Mouse (Mus musculus) hindbrain, embryonic 14.5 days (tissue): ENCODE measurements around the gene Dcaf1. TPM values are rescaled to one million over a fixed set of nuclear protein-coding genes. Genes with fewer than 3 reads are reported as not detected.
A peak's percentile ranks its signal among the peaks of the same experiment; 100 is the strongest.

Experiments used
- ATAC-seq: fragments of 200-750 bp; cut with Nextera tagmentation; 2 replicates; pipeline ENCODE4 v1.8.0; 2017; ENCODE audit warnings: moderate number of reproducible peaks, mild to moderate bottlenecking, moderate TSS enrichment, moderate library complexity; ENCODE audit not compliant: low FRiP score
- DNase-seq: peaks from one replicate; pipeline ENCODE4 v3.0.0-alpha.2; 2015; ENCODE audit warnings: low spot score
- H3K27ac ChIP-seq: fragments of 300-500 bp; sonication (generic); 2 replicates; pipeline ENCODE4 v1.5.1; 2014; ENCODE audit warnings: mild to moderate bottlenecking, moderate library complexity
- H3K27me3 ChIP-seq: fragments of 300-500 bp; sonication (generic); 2 replicates; pipeline ENCODE4 v1.6.1; 2014; ENCODE audit warnings: mild to moderate bottlenecking, low read length, mixed read lengths; ENCODE audit not compliant: control insufficient read depth, insufficient read depth
- H3K36me3 ChIP-seq: fragments of 300-500 bp; sonication (generic); replicated peaks from 2 replicates; pipeline ENCODE4 v1.6.1; 2014; ENCODE audit not compliant: control insufficient read depth, insufficient read depth
- H3K4me1 ChIP-seq: fragments of 300-500 bp; sonication (generic); replicated peaks from 2 replicates; pipeline ENCODE4 v1.6.1; 2014; ENCODE audit warnings: antibody characterized with exemption, low read length, mixed read lengths; ENCODE audit not compliant: control insufficient read depth, insufficient read depth
- H3K4me2 ChIP-seq: fragments of 300-500 bp; sonication (generic); replicated peaks from 2 replicates; pipeline ENCODE4 v1.6.1; 2014; ENCODE audit warnings: mild to moderate bottlenecking, moderate library complexity
- H3K4me3 ChIP-seq: fragments of 300-500 bp; sonication (generic); replicated peaks from 2 replicates; pipeline ENCODE4 v1.5.1; 2014; ENCODE audit warnings: mild to moderate bottlenecking, low read length
- H3K9ac ChIP-seq: fragments of 300-500 bp; sonication (generic); 2 replicates; pipeline ENCODE4 v1.6.1; 2014
- H3K9me3 ChIP-seq: fragments of 300-500 bp; sonication (generic); 2 replicates; pipeline ENCODE4 v1.6.1; 2016; ENCODE audit warnings: low read length; ENCODE audit not compliant: control insufficient read depth
- WGBS: fragments of 180-500 bp; shearing (Covaris S2); extraction: QIAGEN DNeasy Blood & Tissue Kit; methylation state at CpG from one replicate; pipeline ENCODE4 v1.1.7; 2014; 5-methylcytosine and 5-hydroxymethylcytosine counted together
- polyA plus RNA-seq: library from polyadenylated mRNA; unstranded; fragments of >200 nt; fragmentation: Nextera tagmentation; extraction: Ambion mirVana; gene quantifications from 2 replicates; pipeline ENCODE4 v1.2.1, GENCODE M21; 2014

The Dcaf1 gene
- polyA plus RNA-seq, 1 experiment from 2014 or later, result 18.8 TPM

GRCm38 (mm10) chr9:106884996-106885900 is 63.6 kb downstream of the Dcaf1 start:
- Histone ChIP-seq H3K4me3 (peak overlapping the region; percentile 94), H3K27ac (peak overlapping the region; percentile 96), H3K9ac (peak overlapping the region; percentile 98), H3K4me2 (peak overlapping the region; percentile 99), H3K4me1 (peaks cover 46% of the 10 kb centered on the region), H3K36me3 (peaks cover 77% of the 10 kb centered on the region), H3K9me3 (no peaks in the 10 kb centered on the region), H3K27me3 (no peaks in the 10 kb centered on the region)
- ATAC-seq, result no peak
- 20% methylated on average over 44 of the region's 44 CpGs for WGBS
- DNase-seq, result no peak

DNA sequence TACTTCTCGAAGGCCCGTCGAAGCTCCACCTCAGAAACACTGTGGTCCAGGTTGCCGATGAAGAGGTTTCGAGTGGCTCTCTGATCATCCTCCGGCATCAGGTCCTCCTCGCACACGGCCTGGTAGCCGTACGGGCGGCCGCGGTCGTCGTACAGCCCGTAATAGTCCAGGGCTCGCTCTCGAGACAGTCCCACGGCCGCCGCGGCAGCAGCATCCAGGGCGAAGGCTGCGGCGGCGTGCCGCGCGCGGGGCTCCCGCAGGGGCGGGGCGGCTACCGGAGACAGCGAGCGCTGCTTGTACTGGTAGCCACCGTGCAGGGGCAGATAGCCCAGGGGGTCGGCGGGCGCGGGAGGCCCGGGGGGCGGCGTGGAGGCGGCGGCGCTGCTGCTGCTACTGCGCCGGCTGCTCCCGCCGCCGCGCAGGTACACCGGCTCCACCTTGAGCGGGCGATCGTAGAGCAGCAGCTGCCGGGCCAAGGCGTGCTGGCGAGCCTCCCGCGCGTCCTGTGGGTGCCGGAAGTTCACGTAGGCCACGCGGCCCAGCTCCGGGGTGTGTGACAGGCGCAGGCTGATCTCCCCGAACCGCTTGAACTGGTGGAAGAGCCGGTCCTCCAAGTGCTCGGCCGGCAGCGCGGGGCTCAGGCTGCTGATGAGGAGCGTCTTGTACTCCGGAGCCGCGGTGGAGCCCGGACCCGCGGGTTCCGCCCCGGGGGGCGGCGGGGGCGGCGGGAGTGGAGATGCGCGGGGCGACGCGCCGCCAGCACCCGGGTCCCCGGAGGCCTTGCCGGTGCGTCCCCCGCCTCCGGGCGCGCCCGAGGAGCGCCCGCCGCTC is 64.4 kb downstream of the Dcaf1 start:
- under 1% methylated on average over 85 of the region's 107 CpGs for WGBS
- Histone ChIP-seq H3K9me3 (no peaks in the 10 kb centered on the region), H3K27ac (peak overlapping the region; percentile 96), H3K36me3 (peaks cover 71% of the 10 kb centered on the region), H3K4me3 (peak overlapping the region; percentile 94), H3K4me1 (peaks cover 54% of the 10 kb centered on the region), H3K9ac (peak overlapping the region; percentile 98), H3K27me3 (no peaks in the 10 kb centered on the region), H3K4me2 (peak overlapping the region; percentile 99)
- no peak for DNase-seq
- ATAC-seq, result 0 out of 2 replicates have a peak, but pooled peaks have one; percentile 3

GRCm38 (mm10) chr9:106886828-106887702 is 65.4 kb downstream of the Dcaf1 start, which contains the start of gene Rbm15b:
Rbm15b (minus strand) TSS chr9:106887428.
- peak within 1 kb of the TSS; percentile 98 for H3K9ac ChIP-seq
- H3K4me2 ChIP-seq, result peak within 1 kb of the TSS; percentile 99
- H3K27ac ChIP-seq, result peak within 1 kb of the TSS; percentile 96
- H3K4me3 ChIP-seq, result peak within 1 kb of the TSS; percentile 94
- peaks cover 53% of the 10 kb centered on the region for H3K4me1 ChIP-seq
- H3K9me3 ChIP-seq, result no peaks in the 10 kb centered on the region
- no peaks in the 10 kb centered on the region for H3K27me3 ChIP-seq
- DNase-seq (peak; percentile 99), ATAC-seq (peak; percentile 81)
- peaks cover 61% of the 10 kb centered on the region for H3K36me3 ChIP-seq
- WGBS, result 3% methylated on average over 80 of the region's 101 CpGs

GRCm38 (mm10) chr9:106888346-106888745 is 66.7 kb downstream of the Dcaf1 start:
- H3K9ac ChIP-seq, result no peak overlapping the region

DNA sequence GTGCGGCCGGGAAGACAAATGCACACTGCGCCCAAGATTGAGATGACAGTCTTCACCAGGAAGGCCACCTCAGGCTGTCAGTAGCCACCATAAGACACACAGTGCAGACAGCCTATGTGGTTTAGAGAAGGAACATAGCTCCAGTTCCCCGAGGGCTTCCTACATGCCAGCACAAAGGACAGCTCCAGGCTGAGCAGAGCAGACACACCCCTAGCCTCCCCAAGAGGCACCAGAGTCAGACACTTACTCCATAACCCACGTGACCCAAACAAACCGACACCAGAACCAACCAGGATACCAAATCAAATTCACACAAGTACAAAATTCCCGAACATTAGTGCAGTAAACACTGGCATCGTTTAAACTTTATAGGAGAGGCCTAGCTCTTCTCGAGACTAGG is 67.6 kb downstream of the Dcaf1 start:
- peak overlapping the region; percentile 21; the same call in 1 of the 2 replicates for H3K9ac ChIP-seq
- H3K27me3 ChIP-seq, result no peaks in the 10 kb centered on the region
- no peak overlapping the region for H3K4me3 ChIP-seq
- no peak overlapping the region for H3K27ac ChIP-seq
- 88% methylated on average over 9 of the region's 9 CpGs for WGBS
- H3K4me2 ChIP-seq, result no peak overlapping the region
- peaks cover 39% of the 10 kb centered on the region for H3K36me3 ChIP-seq
- H3K4me1 ChIP-seq, result peaks cover 37% of the 10 kb centered on the region
- DNase-seq, result no peak
- no peaks in the 10 kb centered on the region for H3K9me3 ChIP-seq
- ATAC-seq, result no peak

More at GRCm38 (mm10) chr9:106888346-106888745, 66.7 kb downstream of the Dcaf1 start:
- Histone ChIP-seq H3K27ac (no peak overlapping the region), H3K9me3 (no peaks in the 10 kb centered on the region), H3K4me2 (no peak overlapping the region), H3K27me3 (no peaks in the 10 kb centered on the region), H3K4me3 (no peak overlapping the region), H3K4me1 (peaks cover 43% of the 10 kb centered on the region), H3K36me3 (peaks cover 49% of the 10 kb centered on the region)
- no peak for DNase-seq
- no peak for ATAC-seq
- 94% methylated on average over 3 of the region's 3 CpGs for WGBS

DNA sequence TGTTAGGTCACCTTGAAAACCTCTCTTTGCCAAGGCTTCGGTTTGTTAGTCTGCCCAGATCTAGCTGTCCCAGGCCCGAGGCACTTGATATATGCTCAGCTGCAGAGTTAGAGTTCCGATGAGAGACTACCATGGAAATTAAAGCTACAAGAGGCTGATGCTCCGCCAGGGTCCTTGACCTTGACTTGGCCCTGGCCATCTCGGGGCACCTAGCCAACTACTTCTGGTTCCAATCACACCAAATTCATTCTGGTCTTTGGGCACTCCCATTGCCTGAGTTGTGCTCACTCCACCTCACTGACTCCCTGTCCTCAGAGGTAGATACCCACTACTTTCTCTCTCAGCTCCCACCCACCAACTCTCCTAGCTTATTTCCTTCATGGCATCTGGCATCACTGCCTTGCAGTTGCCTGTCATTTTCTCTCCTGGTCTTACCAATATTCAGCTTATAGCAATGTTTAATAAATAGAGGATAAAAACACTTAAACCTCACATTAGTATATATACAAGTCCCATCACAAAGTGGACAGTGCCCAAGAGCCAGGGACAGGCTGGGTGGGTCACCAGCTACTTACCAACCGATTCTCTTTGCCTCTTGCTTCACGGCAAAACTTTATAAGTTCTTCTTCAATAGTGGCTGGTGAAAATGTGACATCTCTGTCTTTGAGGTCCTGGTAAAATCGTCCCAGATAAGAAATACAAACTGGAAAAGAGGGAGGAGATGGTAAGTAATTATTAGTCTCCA is 69.0 kb downstream of the Dcaf1 start:
- H3K4me1 ChIP-seq, result peaks cover 24% of the 10 kb centered on the region
- peak overlapping the region; percentile 86 for H3K4me3 ChIP-seq
- ATAC-seq (no peak), DNase-seq (no peak)
- peak overlapping the region; percentile 74 for H3K4me2 ChIP-seq
- H3K9ac ChIP-seq, result peak overlapping the region; percentile 94
- H3K9me3 ChIP-seq, result no peaks in the 10 kb centered on the region
- no peaks in the 10 kb centered on the region for H3K27me3 ChIP-seq
- peaks cover 39% of the 10 kb centered on the region for H3K36me3 ChIP-seq
- no peak overlapping the region for H3K27ac ChIP-seq
- 68% methylated on average over 8 of the region's 8 CpGs for WGBS

DNA sequence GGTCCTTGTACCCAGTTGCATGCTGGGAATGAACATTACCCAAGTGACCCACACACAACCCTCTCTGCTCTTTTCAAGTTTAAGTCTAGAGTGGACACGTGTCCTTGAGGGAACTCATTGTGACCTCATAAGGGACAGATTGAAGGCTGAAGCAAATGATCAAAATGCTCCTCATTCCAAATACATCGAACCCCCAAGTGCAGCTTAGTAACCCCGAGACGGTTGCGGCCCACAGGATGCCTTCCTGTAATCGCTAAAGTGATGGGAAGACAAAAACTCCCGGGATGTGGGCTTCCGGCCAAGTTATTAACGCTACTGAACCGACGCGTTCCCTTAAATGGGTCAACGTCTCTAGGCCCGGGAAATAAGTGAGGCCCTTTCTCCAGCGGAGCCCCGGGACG is 69.7 kb downstream of the Dcaf1 start:
- DNase-seq, result no peak

More for the DNA sequence above, 69.7 kb downstream of the Dcaf1 start:
- WGBS, result under 1% methylated on average over 17 of the region's 17 CpGs
- Histone ChIP-seq H3K4me3 (peak overlapping the region; percentile 86), H3K36me3 (peaks cover 46% of the 10 kb centered on the region), H3K4me2 (peak overlapping the region; percentile 74), H3K27me3 (no peaks in the 10 kb centered on the region), H3K27ac (peak overlapping the region; percentile 87), H3K4me1 (peaks cover 24% of the 10 kb centered on the region), H3K9ac (peak overlapping the region; percentile 94), H3K9me3 (no peaks in the 10 kb centered on the region)
- no peak for ATAC-seq
